Mouse (Mus musculus) neural tube, embryonic 12.5 days (tissue): ENCODE data around the gene Snx22. TPM values are rescaled to one million over a fixed set of nuclear protein-coding genes. Genes with fewer than 3 reads are reported as not detected.

ENCODE experiments used
- ATAC-seq: fragments of 200-750 bp; cut with Nextera tagmentation; 2 replicates; pipeline ENCODE4 v1.8.0; 2017; ENCODE audit warnings: low read depth, mild to moderate bottlenecking, moderate TSS enrichment, moderate library complexity; ENCODE audit not compliant: low FRiP score
- H3K27ac ChIP-seq: fragments of 300-500 bp; sonication (generic); 2 replicates; pipeline ENCODE4 v1.5.1; 2016
- H3K27me3 ChIP-seq: fragments of 300-500 bp; sonication (generic); replicated peaks from 2 replicates; pipeline ENCODE4 v1.6.1; 2016; ENCODE audit warnings: mild to moderate bottlenecking
- H3K36me3 ChIP-seq: fragments of 300-500 bp; sonication (generic); 2 replicates; pipeline ENCODE4 v1.6.1; 2016; ENCODE audit warnings: mild to moderate bottlenecking
- H3K4me1 ChIP-seq: fragments of 300-500 bp; sonication (generic); 2 replicates; pipeline ENCODE4 v1.6.1; 2016
- H3K4me2 ChIP-seq: fragments of 300-500 bp; sonication (generic); replicated peaks from 2 replicates; pipeline ENCODE4 v1.6.1; 2016; ENCODE audit warnings: mild to moderate bottlenecking
- H3K4me3 ChIP-seq: fragments of 300-500 bp; sonication (generic); 2 replicates; pipeline ENCODE4 v1.5.1; 2016
- H3K9ac ChIP-seq: fragments of 300-500 bp; sonication (generic); 2 replicates; pipeline ENCODE4 v1.6.1; 2016; ENCODE audit warnings: mild to moderate bottlenecking
- H3K9me3 ChIP-seq: fragments of 300-500 bp; sonication (generic); 2 replicates; pipeline ENCODE4 v1.6.1; 2016; ENCODE audit warnings: mild to moderate bottlenecking
- WGBS: fragments of 180-500 bp; shearing (Covaris S2); methylation state at CpG from one replicate; pipeline ENCODE4 v1.1.7; 2016; 5-methylcytosine and 5-hydroxymethylcytosine counted together
- polyA plus RNA-seq: library from polyadenylated mRNA; unstranded; fragments of >200 nt; fragmentation: Nextera tagmentation; extraction: Ambion mirVana; gene quantifications from 2 replicates; pipeline ENCODE4 v1.2.1, GENCODE M21; 2016

Snx22 gene
- polyA plus RNA-seq, 1 experiment from 2014 or later: 4.2 TPM

- no peak overlapping the region for H3K9ac ChIP-seq
- 96% methylated on average over 3 of the region's 3 CpGs for WGBS
- no peak overlapping the region for H3K27ac ChIP-seq
- H3K4me1 ChIP-seq: no peaks in the 10 kb centered on the region
- ATAC-seq: no peak
- no peak overlapping the region for H3K4me2 ChIP-seq
- H3K4me3 ChIP-seq: no peak overlapping the region
- H3K36me3 ChIP-seq: peaks cover 22% of the 10 kb centered on the region; the same call in 1 of the 2 replicates
- no peaks in the 10 kb centered on the region for H3K27me3 ChIP-seq
- H3K9me3 ChIP-seq: no peaks in the 10 kb centered on the region
These were observed 26.3 kb downstream of the Snx22 start for GRCm38 (mm10) chr9:66043241-66043640.

DNA sequence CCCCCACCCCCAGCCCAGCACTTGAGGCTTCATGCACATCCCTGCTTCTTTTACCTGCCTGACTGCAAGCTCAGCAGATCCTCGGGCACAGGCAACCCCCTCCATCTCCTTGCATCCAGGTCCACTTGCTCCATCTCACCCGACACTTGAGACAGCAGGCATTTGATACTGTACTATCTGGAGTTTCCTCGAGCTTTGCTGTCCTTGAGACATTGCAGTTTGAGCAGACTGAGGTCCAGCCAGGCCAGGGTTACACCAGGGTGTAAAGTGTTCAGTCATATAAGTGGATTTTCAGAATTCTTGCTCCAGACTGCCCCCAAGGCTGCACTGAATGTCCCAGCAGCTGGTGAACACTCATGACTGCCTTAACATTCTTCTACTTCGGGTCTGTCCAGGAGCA lies 27.2 kb downstream of the Snx22 start:
- Histone ChIP-seq H3K36me3 (peaks cover 25% of the 10 kb centered on the region; the same call in 1 of the 2 replicates), H3K9ac (no peak overlapping the region), H3K9me3 (no peaks in the 10 kb centered on the region), H3K4me3 (no peak overlapping the region), H3K4me1 (no peaks in the 10 kb centered on the region), H3K27ac (no peak overlapping the region), H3K4me2 (no peak overlapping the region), H3K27me3 (no peaks in the 10 kb centered on the region)
- ATAC-seq: no peak
- 88% methylated on average over 4 of the region's 4 CpGs for WGBS

DNA sequence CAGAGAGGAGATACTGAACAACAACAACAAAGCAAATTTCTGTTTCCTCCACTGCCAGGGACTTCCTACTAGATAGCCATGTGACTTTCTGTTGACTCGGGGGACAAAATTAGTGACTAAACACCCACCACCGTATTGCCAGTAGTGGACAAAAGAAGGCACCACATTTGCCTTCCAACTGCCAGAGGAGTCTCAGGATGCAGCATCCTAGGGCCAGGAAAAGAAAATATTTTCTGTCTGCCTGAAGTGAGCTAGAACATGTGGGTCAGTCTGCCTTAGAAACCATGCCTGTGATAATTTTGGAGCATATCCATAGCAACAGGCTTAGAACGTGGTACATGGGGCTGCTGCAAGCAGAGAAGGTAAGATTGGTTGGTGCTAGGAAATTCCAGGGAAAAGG lies 28.7 kb downstream of the Snx22 start:
- Histone ChIP-seq H3K9me3 (no peaks in the 10 kb centered on the region), H3K4me3 (no peak overlapping the region), H3K36me3 (peaks cover 25% of the 10 kb centered on the region; the same call in 1 of the 2 replicates), H3K4me1 (no peaks in the 10 kb centered on the region), H3K27me3 (no peaks in the 10 kb centered on the region), H3K27ac (no peak overlapping the region), H3K4me2 (no peak overlapping the region), H3K9ac (no peak overlapping the region)
- no peak for ATAC-seq
- 91% methylated on average over 3 of the region's 3 CpGs for WGBS

DNA sequence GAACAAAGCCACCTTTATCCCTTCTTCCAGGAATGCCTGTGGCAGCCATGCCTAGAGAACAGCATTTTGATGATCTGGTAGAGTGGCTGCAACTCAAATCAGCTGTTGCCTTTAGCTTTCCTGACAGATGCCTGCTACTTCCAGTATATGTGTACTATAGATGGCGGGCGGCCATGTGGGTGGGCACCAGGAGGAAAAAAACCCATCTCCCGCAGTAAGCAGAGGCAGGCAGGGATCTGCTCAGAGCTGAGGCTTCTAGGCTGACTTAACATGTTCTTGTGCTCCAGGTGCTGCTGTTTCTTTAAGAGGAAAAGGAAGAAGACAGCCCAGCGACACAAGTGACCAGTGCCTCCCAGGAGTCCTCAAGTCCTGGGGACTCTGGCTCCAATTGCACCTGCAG lies 30.2 kb downstream of the Snx22 start:
- ATAC-seq: no peak
- H3K9me3 ChIP-seq: no peaks in the 10 kb centered on the region

GRCm38 (mm10) chr9:66038581-66038980 lies 30.9 kb downstream of the Snx22 start:
- Histone ChIP-seq H3K36me3 (peaks cover 30% of the 10 kb centered on the region; the same call in 1 of the 2 replicates), H3K27me3 (no peaks in the 10 kb centered on the region), H3K4me3 (no peak overlapping the region), H3K9me3 (no peaks in the 10 kb centered on the region), H3K27ac (no peak overlapping the region), H3K4me2 (no peak overlapping the region), H3K9ac (no peak overlapping the region), H3K4me1 (no peaks in the 10 kb centered on the region)
- 92% methylated on average over 4 of the region's 4 CpGs for WGBS
- no peak for ATAC-seq

More for the DNA sequence above, 30.2 kb downstream of the Snx22 start:
- no peak overlapping the region for H3K9ac ChIP-seq
- H3K27ac ChIP-seq: no peak overlapping the region
- H3K4me1 ChIP-seq: no peaks in the 10 kb centered on the region
- 87% methylated on average over 4 of the region's 4 CpGs for WGBS
- peaks cover 25% of the 10 kb centered on the region; the same call in 1 of the 2 replicates for H3K36me3 ChIP-seq
- H3K4me2 ChIP-seq: no peak overlapping the region
- no peak overlapping the region for H3K4me3 ChIP-seq
- H3K27me3 ChIP-seq: no peaks in the 10 kb centered on the region

GRCm38 (mm10) chr9:66038082-66038481 lies 31.4 kb downstream of the Snx22 start:
- no peak overlapping the region for H3K27ac ChIP-seq
- no peaks in the 10 kb centered on the region for H3K4me1 ChIP-seq
- no peak overlapping the region for H3K4me2 ChIP-seq
- H3K4me3 ChIP-seq: no peak overlapping the region
- no peaks in the 10 kb centered on the region for H3K27me3 ChIP-seq
- peaks cover 30% of the 10 kb centered on the region; the same call in 1 of the 2 replicates for H3K36me3 ChIP-seq
- ATAC-seq: no peak
- H3K9me3 ChIP-seq: no peaks in the 10 kb centered on the region
- 93% methylated on average over 4 of the region's 4 CpGs for WGBS
- H3K9ac ChIP-seq: no peak overlapping the region

DNA sequence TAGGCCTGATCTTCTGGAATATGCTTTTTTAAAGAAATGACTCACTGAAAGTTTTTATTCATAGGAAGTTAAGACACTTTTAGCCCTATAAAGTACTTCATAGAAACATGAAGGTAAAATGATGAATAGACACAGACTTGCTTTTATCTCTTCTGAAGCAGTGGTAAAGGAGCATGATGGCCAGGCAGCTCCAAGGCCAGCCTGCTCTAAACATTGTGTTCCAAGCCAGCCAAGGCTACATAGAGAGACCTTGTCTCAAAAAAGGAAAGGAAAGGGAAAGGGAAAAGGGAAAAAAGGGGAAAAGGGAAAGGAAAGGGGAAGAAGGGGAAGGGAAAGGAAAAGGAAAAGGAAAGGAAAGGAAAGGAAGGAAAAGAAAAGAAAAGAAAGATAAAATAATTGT lies 48.9 kb downstream of the Snx22 start:
- no peak for ATAC-seq
- H3K4me3 ChIP-seq: no peak overlapping the region
- H3K27me3 ChIP-seq: no peaks in the 10 kb centered on the region
- no peaks in the 10 kb centered on the region for H3K4me1 ChIP-seq
- H3K9ac ChIP-seq: no peak overlapping the region
- H3K27ac ChIP-seq: no peak overlapping the region
- H3K36me3 ChIP-seq: peaks cover 11% of the 10 kb centered on the region
- no peak overlapping the region for H3K4me2 ChIP-seq
- no peaks in the 10 kb centered on the region for H3K9me3 ChIP-seq

Other genes starting within 250 kb of the Snx22 start
- 12.1 and 12.8 TPM in 2 replicates for gene Zfp609, start 242.2 kb downstream of the Snx22 start, polyA plus RNA-seq
- 125 and 146 TPM in 2 replicates for gene Pclaf, start 179.5 kb downstream of the Snx22 start, polyA plus RNA-seq
- 32.6 and 39.0 TPM in 2 replicates for gene Trip4, start 160.9 kb downstream of the Snx22 start, polyA plus RNA-seq
- 22.3 and 23.0 TPM in 2 replicates for gene Csnk1g1, start 160.8 kb downstream of the Snx22 start, polyA plus RNA-seq
- 452 and 475 TPM in 2 replicates for gene Ppib, start 9.5 kb downstream of the Snx22 start, polyA plus RNA-seq
- 106 and 109 TPM in 2 replicates for gene Snx1, start 56.9 kb upstream of the Snx22 start, polyA plus RNA-seq
- 107 and 115 TPM in 2 replicates for gene Ciao2a, start 56.9 kb upstream of the Snx22 start, polyA plus RNA-seq
- 2.4 and 2.6 TPM in 2 replicates for gene Dapk2, start 88.5 kb upstream of the Snx22 start, polyA plus RNA-seq